Mouse (Mus musculus): ENCODE results near the gene Slc16a5. TPM values are rescaled to one million over a fixed set of nuclear protein-coding genes. Genes with fewer than 3 reads are reported as not detected.
A peak's percentile ranks its signal among the peaks of the same experiment; 100 is the strongest.
"Not testable (repeated sequence)": the region's sequence is repeated elsewhere in the genome, so short reads cannot be mapped to it uniquely, and the experiment has no call there.

Gene Slc16a5
- total RNA-seq, 2 experiments from 2014 or later, result not detected

- DNase-seq (ENCODE audit: low spot score in 2 of 2), result no peak
Observed at GRCm38 (mm10) chr11:115478296-115478938, 16.1 kb downstream of the Slc16a5 start.

GRCm38 (mm10) chr11:115481553-115482259 lies 19.4 kb downstream of the Slc16a5 start:
- DNase-seq (ENCODE audit: low spot score in 2 of 2), result no peak

- no peak for DNase-seq (ENCODE audit: low spot score in 2 of 2)
Observed at GRCm38 (mm10) chr11:115483278-115483677, 21.0 kb downstream of the Slc16a5 start.

- peak; percentile 80 to 85 for DNase-seq (ENCODE audit: low spot score in 2 of 2)
Observed at GRCm38 (mm10) chr11:115483726-115484125, 21.5 kb downstream of the Slc16a5 start.

- no peak for DNase-seq (ENCODE audit: low spot score in 2 of 2)
Observed at GRCm38 (mm10) chr11:115485155-115485554, 22.9 kb downstream of the Slc16a5 start.

- no peak for DNase-seq (ENCODE audit: low spot score in 2 of 2)
Observed at GRCm38 (mm10) chr11:115488551-115489104, 26.4 kb downstream of the Slc16a5 start.

- peak; percentile 34 to 39 for DNase-seq (ENCODE audit: low spot score in 2 of 2)
Observed at GRCm38 (mm10) chr11:115490441-115491355, 28.4 kb downstream of the Slc16a5 start.

- DNase-seq (ENCODE audit: low spot score in 2 of 2), result peak; percentile 73 to 78
Observed at GRCm38 (mm10) chr11:115491356-115492083, 29.2 kb downstream of the Slc16a5 start, which contains the start of gene Nt5c. Gene Nt5c (minus strand): TSS chr11:115491862.

- DNase-seq (ENCODE audit: low spot score in 2 of 2), result no peak
Observed at GRCm38 (mm10) chr11:115492387-115492786, 30.1 kb downstream of the Slc16a5 start.

GRCm38 (mm10) chr11:115496559-115496958 lies 34.3 kb downstream of the Slc16a5 start:
- DNase-seq (ENCODE audit: low spot score in 2 of 2), result not testable (repeated sequence)

- no peak for DNase-seq (ENCODE audit: low spot score in 2 of 2)
Observed at GRCm38 (mm10) chr11:115502636-115503035, 40.4 kb downstream of the Slc16a5 start.

GRCm38 (mm10) chr11:115506586-115506985 lies 44.3 kb downstream of the Slc16a5 start:
- DNase-seq (ENCODE audit: low spot score in 2 of 2), result no peak

- no peak for DNase-seq (ENCODE audit: low spot score in 2 of 2)
Observed at GRCm38 (mm10) chr11:115508061-115508460, 45.8 kb downstream of the Slc16a5 start.

GRCm38 (mm10) chr11:115509773-115510506 lies 47.7 kb downstream of the Slc16a5 start:
- DNase-seq (ENCODE audit: low spot score in 2 of 2), result no peak

GRCm38 (mm10) chr11:115510507-115510888 lies 48.2 kb downstream of the Slc16a5 start:
- no peak for DNase-seq (ENCODE audit: low spot score in 2 of 2)

- no peak for DNase-seq (ENCODE audit: low spot score in 2 of 2)
Observed at GRCm38 (mm10) chr11:115511121-115511520, 48.8 kb downstream of the Slc16a5 start.

- DNase-seq (ENCODE audit: low spot score in 2 of 2), result no peak
Observed at GRCm38 (mm10) chr11:115512004-115512403, 49.7 kb downstream of the Slc16a5 start.

- DNase-seq (ENCODE audit: low spot score in 2 of 2), result no peak
Observed at GRCm38 (mm10) chr11:115512407-115513183, 50.3 kb downstream of the Slc16a5 start.
